13 mouse cellular contexts compared by ENCODE assay signal in the genomic region with DNA sequence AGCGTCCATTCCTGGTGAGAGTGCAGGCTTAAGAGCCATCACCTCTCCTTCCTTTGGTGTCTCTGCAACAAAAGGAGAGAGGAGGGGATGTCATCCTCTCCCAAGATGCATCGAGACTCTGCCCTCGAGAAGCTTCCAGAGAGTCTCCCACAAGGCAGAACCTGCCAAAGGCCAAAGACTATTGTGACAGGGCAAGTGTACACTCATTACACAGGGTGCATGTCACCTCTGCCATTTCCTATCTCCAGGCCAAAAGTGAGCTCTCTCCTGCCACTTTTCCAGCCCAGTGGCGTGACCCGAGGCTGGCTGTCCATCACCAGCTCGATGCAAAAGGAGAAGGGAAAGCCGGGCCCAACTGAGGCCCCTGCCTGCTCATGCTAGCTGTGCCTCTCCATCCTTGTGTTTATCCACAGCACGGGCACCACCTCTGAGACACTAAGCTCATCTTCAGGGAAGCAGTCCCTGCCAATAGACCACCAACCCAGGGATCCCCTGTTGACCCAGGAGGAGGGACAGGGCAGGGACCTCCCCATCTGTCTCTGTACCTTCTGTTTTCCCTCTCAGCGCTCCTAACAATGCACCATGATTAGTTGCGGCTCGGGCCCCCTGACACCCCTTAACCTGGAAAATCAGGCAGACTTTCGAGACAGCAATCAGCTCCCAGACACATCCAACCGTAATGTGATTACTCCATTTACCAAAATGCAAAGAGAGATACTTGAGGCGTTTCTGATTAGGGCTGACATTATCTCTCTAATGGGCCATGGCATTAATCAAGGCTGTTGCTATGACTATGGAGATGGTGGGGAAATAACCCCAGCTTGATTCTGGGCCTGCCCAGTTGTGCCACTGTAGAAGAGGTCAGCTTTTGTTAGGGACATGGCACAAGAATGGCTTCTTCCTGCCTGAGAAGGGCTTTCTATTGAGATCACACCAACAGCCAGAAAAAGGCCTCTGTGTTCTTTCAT.
A peak's percentile ranks its signal among the peaks of the same experiment; 100 is the strongest.
DNase-seq lines count a peak whose midpoint lies in the region; ATAC-seq and TF ChIP-seq lines count a peak whose summit lies in the region.
"Had no signal": no experiment of that assay in that cellular context is flagged by ENCODE, and none has a peak within 500 bp of the region (broad histone marks: within the 10 kb centered on the region; RNA-seq: fewer than 3 reads in every experiment).

No protein-coding gene starts in this region.

- H3K4me3 ChIP-seq in midbrain, embryonic 11.5 days (ENCODE audit: low read depth, low read length): no peak overlapping the region
- no peak overlapping the region for H3K4me3 ChIP-seq in midbrain, embryonic 16.5 days (ENCODE audit: low read depth, low read length)
- H3K4me3 ChIP-seq in hindbrain, postnatal 0 days (ENCODE audit: low read length): no peak overlapping the region
- H3K4me3 ChIP-seq: left cerebral cortex, adult 2 months had no signal

- 56% methylated on average over 14 of the region's 14 CpGs for WGBS in midbrain, embryonic 11.5 days
- WGBS in midbrain, embryonic 16.5 days: 39% methylated on average over 14 of the region's 14 CpGs
- WGBS in hindbrain, postnatal 0 days: 38% methylated on average over 14 of the region's 14 CpGs

- H3K4me1 ChIP-seq in midbrain, embryonic 11.5 days (ENCODE audit: control insufficient read depth, insufficient read depth, low read length): peaks cover 12% of the 10 kb centered on the region
- H3K4me1 ChIP-seq in midbrain, embryonic 16.5 days (ENCODE audit: control insufficient read depth, insufficient read depth, low read length): no peaks in the 10 kb centered on the region; the same call in 1 of the 2 replicates
- no peaks in the 10 kb centered on the region for H3K4me1 ChIP-seq in hindbrain, postnatal 0 days (ENCODE audit: insufficient read depth, low read length)

- DNase-seq in midbrain, embryonic 11.5 days (ENCODE audit: low spot score, missing footprints): no peak
- DNase-seq in embryo, embryonic 9.5 days (ENCODE audit: extremely low spot score): peak; percentile 8
- no peak for DNase-seq in hindbrain, postnatal 0 days (ENCODE audit: low spot score)
- peak; percentile 84 for DNase-seq in retina, postnatal 1 day
- DNase-seq in left cerebral cortex, postnatal 14 days (ENCODE audit: low spot score in 2 of 2): no peak
- no peak for DNase-seq in thymus, postnatal 4 days
- DNase-seq: cerebellum, adult 2 months; kidney, adult 9 months; lung, adult 18-20 months; lung, postnatal 4 days; thymus, adult 18-20 months had no signal

- 0 out of 2 replicates have a peak, but pooled peaks have one; percentile 9 for ATAC-seq in midbrain, embryonic 11.5 days (ENCODE audit: low FRiP score)
- ATAC-seq in midbrain, embryonic 16.5 days: no peak
- ATAC-seq in hindbrain, postnatal 0 days: peak; percentile 53; the same call in 1 of the 2 replicates

- H3K27ac ChIP-seq in midbrain, embryonic 11.5 days (ENCODE audit: low read depth, low read length): no peak overlapping the region
- H3K27ac ChIP-seq in midbrain, embryonic 16.5 days (ENCODE audit: low read length): no peak overlapping the region
- H3K27ac ChIP-seq in hindbrain, postnatal 0 days: no peak overlapping the region
- H3K27ac ChIP-seq: left cerebral cortex, adult 2 months had no signal

- TF ChIP-seq CTCF in hindbrain, postnatal 0 days (IDR thresholded peaks at IDR 0.05; ENCODE audit: low read depth): no peak

- H3K36me3 ChIP-seq in midbrain, embryonic 11.5 days (ENCODE audit: control insufficient read depth, insufficient read depth, low read length): no peaks in the 10 kb centered on the region
- H3K36me3 ChIP-seq in midbrain, embryonic 16.5 days (ENCODE audit: control insufficient read depth, insufficient read depth, low read length): no peaks in the 10 kb centered on the region
- no peaks in the 10 kb centered on the region for H3K36me3 ChIP-seq in hindbrain, postnatal 0 days (ENCODE audit: insufficient read depth, low read length)

- H3K4me2 ChIP-seq in midbrain, embryonic 11.5 days: no peak overlapping the region
- H3K4me2 ChIP-seq in midbrain, embryonic 16.5 days (ENCODE audit: low read length): no peak overlapping the region
- H3K4me2 ChIP-seq in hindbrain, postnatal 0 days (ENCODE audit: low read depth, low read length): no peak overlapping the region

- intact Hi-C loops in left cerebral cortex, postnatal 14 days (cut with DNase I): loop anchor here (5.0 to 10.0 kb wide), 3 partner anchors 299 to 1361 kb away; partner anchors contain the start of gene Zfp462

- H3K9ac ChIP-seq in midbrain, embryonic 11.5 days (ENCODE audit: low read length): no peak overlapping the region
- H3K9ac ChIP-seq in midbrain, embryonic 16.5 days (ENCODE audit: low read depth, low read length): no peak overlapping the region
- H3K9ac ChIP-seq in hindbrain, postnatal 0 days (replicated peaks; ENCODE audit: low read length): no peak overlapping the region

- no peaks in the 10 kb centered on the region for H3K9me3 ChIP-seq in midbrain, embryonic 11.5 days (ENCODE audit: control insufficient read depth, low read length)
- H3K9me3 ChIP-seq in midbrain, embryonic 16.5 days (replicated peaks; ENCODE audit: control insufficient read depth, low read length, poor library complexity, severe bottlenecking): no peaks in the 10 kb centered on the region
- no peaks in the 10 kb centered on the region for H3K9me3 ChIP-seq in hindbrain, postnatal 0 days (ENCODE audit: low read length)

- H3K27me3 ChIP-seq in midbrain, embryonic 11.5 days (ENCODE audit: control insufficient read depth, insufficient read depth, low read length): no peaks in the 10 kb centered on the region
- no peaks in the 10 kb centered on the region for H3K27me3 ChIP-seq in midbrain, embryonic 16.5 days (ENCODE audit: control insufficient read depth, insufficient read depth, low read depth, low read length)
- no peaks in the 10 kb centered on the region for H3K27me3 ChIP-seq in hindbrain, postnatal 0 days (ENCODE audit: insufficient read depth, low read length)

Comparison
In these comparisons a context has a peak if more than half of its experiments do, and no peak if none do; other contexts are left out.
1. DNase-seq: peak in embryo, embryonic 9.5 days (single experiment) and retina, postnatal 1 day (single experiment); none in midbrain, embryonic 11.5 days (single experiment), hindbrain, postnatal 0 days (single experiment), left cerebral cortex, postnatal 14 days (0 of 2) and thymus, postnatal 4 days (single experiment).